Mouse (Mus musculus) heart, adult 2 months (tissue): ENCODE results near the gene Perm1.

Experiments
- CTCF ChIP-seq: fragments of 200-600 bp; IDR thresholded peaks from 2 replicates; pipeline ENCODE4 v1.8.1; 2022; ENCODE audit warnings: antibody characterized with exemption, mild to moderate bottlenecking, moderate library complexity
- POLR2A ChIP-seq: fragments of 200-500 bp; IDR thresholded peaks from 2 replicates; pipeline ENCODE4 v1.6.1; 2011; ENCODE audit warnings: mild to moderate bottlenecking, low read depth, low read length, control low read depth; ENCODE audit not compliant: insufficient read depth

DNA sequence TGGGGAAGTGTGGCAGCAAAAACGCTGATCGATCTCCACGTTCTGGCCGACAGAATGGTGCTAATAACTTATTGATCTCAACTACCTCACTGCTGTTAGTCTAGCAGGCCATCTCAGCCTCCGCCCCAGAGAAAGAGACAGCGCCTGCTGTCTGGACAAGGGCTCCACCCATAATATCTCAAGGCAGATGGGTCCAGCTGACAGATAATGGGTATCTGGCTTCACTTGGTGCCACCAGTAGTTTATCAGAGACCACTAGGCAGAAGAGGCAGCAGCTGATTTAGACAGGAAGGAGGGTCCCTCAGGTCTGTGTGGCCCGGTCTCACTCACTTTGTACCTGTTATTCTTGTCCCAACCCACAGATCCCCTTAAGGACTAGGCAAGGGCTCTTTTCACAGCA is 37.4 kb downstream of the Perm1 start:
- TF ChIP-seq CTCF (no peak), POLR2A (no peak)
